Mouse (Mus musculus) liver, embryonic 13.5 days (tissue): ENCODE measurements around the gene Fat1. TPM values are rescaled to one million over a fixed set of nuclear protein-coding genes. Genes with fewer than 3 reads are reported as not detected.

Experiments
- ATAC-seq: fragments of 200-750 bp; cut with Nextera tagmentation; 2 replicates; pipeline ENCODE4 v1.8.0; 2017; ENCODE audit warnings: low read depth, mild to moderate bottlenecking, moderate number of reproducible peaks, moderate library complexity
- DNase-seq: peaks from one replicate; pipeline ENCODE4 v3.0.0; 2022
- H3K27ac ChIP-seq: fragments of 300-500 bp; sonication (generic); 2 replicates; pipeline ENCODE4 v1.5.1; 2015; ENCODE audit warnings: moderate library complexity, mild to moderate bottlenecking, inconsistent platforms
- H3K27me3 ChIP-seq: fragments of 300-500 bp; sonication (generic); 2 replicates; pipeline ENCODE4 v1.6.1; 2015; ENCODE audit warnings: mild to moderate bottlenecking, inconsistent platforms
- H3K36me3 ChIP-seq: fragments of 300-500 bp; sonication (generic); 2 replicates; pipeline ENCODE4 v1.6.1; 2015; ENCODE audit warnings: mild to moderate bottlenecking, inconsistent platforms
- H3K4me1 ChIP-seq: fragments of 300-500 bp; sonication (generic); replicated peaks from 2 replicates; pipeline ENCODE4 v1.6.1; 2015; ENCODE audit warnings: inconsistent platforms
- H3K4me2 ChIP-seq: fragments of 300-500 bp; sonication (generic); 2 replicates; pipeline ENCODE4 v1.6.1; 2015; ENCODE audit warnings: inconsistent platforms, mild to moderate bottlenecking, moderate library complexity
- H3K4me3 ChIP-seq: fragments of 300-500 bp; sonication (generic); replicated peaks from 2 replicates; pipeline ENCODE4 v1.5.1; 2015; ENCODE audit warnings: mild to moderate bottlenecking, inconsistent platforms
- H3K9ac ChIP-seq: fragments of 300-500 bp; sonication (generic); 2 replicates; pipeline ENCODE4 v1.6.1; 2015; ENCODE audit warnings: mild to moderate bottlenecking, inconsistent platforms
- H3K9me3 ChIP-seq: fragments of 300-500 bp; sonication (generic); replicated peaks from 2 replicates; pipeline ENCODE4 v1.6.1; 2016; ENCODE audit warnings: inconsistent platforms
- WGBS: fragments of 180-500 bp; shearing (Covaris S2); methylation state at CpG from one replicate; pipeline ENCODE4 v1.1.7; 2015; ENCODE audit not compliant: insufficient replicate concordance; 5-methylcytosine and 5-hydroxymethylcytosine counted together
- polyA plus RNA-seq: library from polyadenylated mRNA; unstranded; fragments of >200 nt; fragmentation: Nextera tagmentation; extraction: Ambion mirVana; gene quantifications from 2 replicates; pipeline ENCODE4 v1.2.1, GENCODE M21; 2015

Gene Fat1
- polyA plus RNA-seq, 1 experiment from 2014 or later, result 0.84 TPM

DNA sequence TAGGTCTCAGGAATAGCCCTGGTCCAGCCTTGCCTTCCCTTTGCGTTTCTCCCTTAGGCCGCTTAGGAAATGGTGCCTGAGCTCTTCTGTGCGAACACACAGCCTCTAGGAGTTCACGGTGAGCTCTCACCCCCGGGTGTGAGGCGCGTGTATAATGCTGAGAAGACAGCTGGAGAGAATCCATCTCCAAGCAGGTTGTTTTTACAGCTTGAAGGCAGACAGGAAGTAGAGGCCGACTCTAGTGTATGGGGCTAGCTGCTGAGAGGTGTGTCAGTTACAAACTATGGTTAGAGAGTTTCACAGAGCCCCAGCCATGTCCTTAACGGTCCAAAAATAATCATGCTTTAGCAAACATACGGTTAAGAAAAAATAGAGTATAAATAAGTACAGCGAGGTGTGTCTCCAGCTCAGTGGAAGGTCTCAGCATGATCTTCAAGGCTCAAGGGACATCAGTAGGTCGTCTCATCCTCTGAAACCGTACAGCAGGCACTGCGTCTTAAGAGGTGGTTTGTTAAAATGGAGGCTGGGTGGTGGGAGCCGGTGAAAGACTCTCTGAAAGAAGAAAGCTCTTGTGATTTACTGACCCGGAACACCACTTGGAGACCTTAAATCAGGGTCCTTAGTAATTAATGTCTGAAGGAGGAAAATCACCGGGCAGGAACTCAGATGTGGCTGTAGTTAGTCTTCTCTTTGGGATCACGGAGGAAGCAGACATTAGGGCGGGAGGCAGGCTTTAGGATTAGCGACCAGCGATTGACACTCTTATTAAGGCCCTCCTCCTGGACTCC, 56.6 kb downstream of the Fat1 start:
- H3K4me1 ChIP-seq, result no peaks in the 10 kb centered on the region
- WGBS, result 58% methylated on average over 21 of the region's 21 CpGs
- DNase-seq, result no peak
- no peak for ATAC-seq
- no peak overlapping the region for H3K4me3 ChIP-seq
- H3K27me3 ChIP-seq, result peaks cover 12% of the 10 kb centered on the region
- H3K36me3 ChIP-seq, result no peaks in the 10 kb centered on the region
- no peak overlapping the region for H3K27ac ChIP-seq
- no peaks in the 10 kb centered on the region for H3K9me3 ChIP-seq
- no peak overlapping the region for H3K4me2 ChIP-seq
- no peak overlapping the region for H3K9ac ChIP-seq

DNA sequence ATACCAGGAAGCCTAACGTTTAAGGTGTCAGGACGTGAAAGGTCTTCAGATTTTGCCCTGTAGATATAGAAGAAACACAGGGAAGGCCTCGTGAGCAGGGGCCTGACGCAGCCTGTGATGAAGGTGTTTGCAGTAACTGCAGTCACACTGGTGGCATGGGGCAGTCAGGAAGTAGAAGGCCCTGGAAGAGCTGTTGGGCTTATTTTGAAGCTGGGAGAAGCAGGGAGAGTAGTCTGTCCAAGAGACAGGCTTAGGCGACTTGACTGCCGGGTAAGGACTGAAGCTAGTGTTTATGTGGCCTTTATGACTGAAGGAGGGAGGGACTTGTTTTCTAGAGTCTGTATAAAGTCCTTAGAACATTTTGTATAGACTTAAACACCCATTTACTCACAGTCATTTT, 57.4 kb downstream of the Fat1 start:
- 53% methylated on average over 6 of the region's 6 CpGs for WGBS
- Histone ChIP-seq H3K36me3 (no peaks in the 10 kb centered on the region), H3K9ac (no peak overlapping the region), H3K4me2 (no peak overlapping the region), H3K27me3 (peaks cover 12% of the 10 kb centered on the region), H3K4me3 (no peak overlapping the region), H3K9me3 (no peaks in the 10 kb centered on the region), H3K4me1 (no peaks in the 10 kb centered on the region), H3K27ac (no peak overlapping the region)
- ATAC-seq, result no peak
- DNase-seq, result no peak

DNA sequence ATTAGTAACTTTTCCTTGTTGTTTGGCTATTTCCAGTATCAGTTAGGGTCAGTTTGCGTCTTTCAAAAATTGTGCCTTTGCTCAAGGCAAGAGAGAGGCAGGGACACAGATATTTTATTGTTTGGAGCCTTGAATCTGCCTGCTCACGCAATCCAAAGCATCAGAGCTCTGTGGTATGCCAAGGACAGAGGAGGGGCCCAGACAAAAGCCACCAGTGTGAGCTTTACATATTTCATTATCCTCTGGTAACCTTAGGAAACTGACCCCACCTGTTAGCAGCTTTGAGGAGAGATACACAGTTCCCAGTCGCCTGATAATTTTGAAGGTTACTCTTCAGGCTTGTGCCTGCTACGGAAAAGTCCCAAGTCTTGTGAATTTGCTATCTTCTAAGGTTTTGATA, 58.1 kb downstream of the Fat1 start:
- Histone ChIP-seq H3K9ac (no peak overlapping the region), H3K36me3 (no peaks in the 10 kb centered on the region), H3K4me1 (no peaks in the 10 kb centered on the region), H3K4me3 (no peak overlapping the region), H3K9me3 (no peaks in the 10 kb centered on the region), H3K4me2 (no peak overlapping the region), H3K27me3 (peaks cover 12% of the 10 kb centered on the region), H3K27ac (no peak overlapping the region)
- 61% methylated on average over 4 of the region's 4 CpGs for WGBS
- ATAC-seq (no peak), DNase-seq (no peak)

GRCm38 (mm10) chr8:44996493-44996892, 61.2 kb downstream of the Fat1 start:
- ATAC-seq, result no peak
- Histone ChIP-seq H3K4me3 (no peak overlapping the region), H3K36me3 (no peaks in the 10 kb centered on the region), H3K27me3 (peaks cover 9% of the 10 kb centered on the region; the same call in 1 of the 2 replicates), H3K4me2 (no peak overlapping the region), H3K27ac (no peak overlapping the region), H3K9ac (no peak overlapping the region), H3K4me1 (0 out of 2 replicates have a peak, but pooled peaks cover 3% of the 10 kb centered on the region), H3K9me3 (no peaks in the 10 kb centered on the region)
- 23% methylated on average over 3 of the region's 3 CpGs for WGBS
- no peak for DNase-seq

GRCm38 (mm10) chr8:44997321-44997720, 62.1 kb downstream of the Fat1 start:
- Histone ChIP-seq H3K4me2 (no peak overlapping the region), H3K36me3 (no peaks in the 10 kb centered on the region), H3K4me1 (0 out of 2 replicates have a peak, but pooled peaks cover 3% of the 10 kb centered on the region), H3K9ac (no peak overlapping the region), H3K27ac (no peak overlapping the region), H3K4me3 (no peak overlapping the region), H3K9me3 (no peaks in the 10 kb centered on the region), H3K27me3 (peaks cover 9% of the 10 kb centered on the region; the same call in 1 of the 2 replicates)
- ATAC-seq (no peak), DNase-seq (no peak)
- 55% methylated on average over 3 of the region's 3 CpGs for WGBS

- no peak for ATAC-seq
- H3K36me3 ChIP-seq, result no peaks in the 10 kb centered on the region
- no peak for DNase-seq
- no peak overlapping the region for H3K4me2 ChIP-seq
- peaks cover 6% of the 10 kb centered on the region; the same call in 1 of the 2 replicates for H3K4me1 ChIP-seq
- peaks cover 9% of the 10 kb centered on the region; the same call in 1 of the 2 replicates for H3K27me3 ChIP-seq
- no peak overlapping the region for H3K4me3 ChIP-seq
- H3K27ac ChIP-seq, result no peak overlapping the region
- H3K9ac ChIP-seq, result no peak overlapping the region
- H3K9me3 ChIP-seq, result no peaks in the 10 kb centered on the region
- WGBS, result 35% methylated on average over 6 of the region's 6 CpGs
These were observed 62.6 kb downstream of the Fat1 start for GRCm38 (mm10) chr8:44997829-44998228.

DNA sequence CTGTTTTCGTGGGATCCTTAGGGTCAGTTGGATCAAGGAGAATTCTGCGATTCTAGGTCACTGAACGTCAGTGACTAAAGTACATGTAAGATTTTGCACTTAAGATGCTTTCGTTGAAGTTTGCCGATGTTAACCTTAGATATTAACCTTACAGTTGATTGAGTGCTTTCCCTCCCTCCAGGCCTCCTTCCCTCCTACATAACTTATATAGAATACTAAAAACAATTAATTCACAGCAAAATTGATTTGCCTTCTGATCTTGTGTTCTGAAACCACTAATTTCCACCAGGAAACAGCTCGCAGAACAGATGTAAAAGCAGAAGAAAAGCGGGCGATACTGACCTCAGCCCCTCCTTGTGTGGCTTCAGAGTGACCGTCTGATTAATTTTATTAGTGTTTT, 63.0 kb downstream of the Fat1 start:
- Histone ChIP-seq H3K27me3 (peaks cover 9% of the 10 kb centered on the region; the same call in 1 of the 2 replicates), H3K4me3 (no peak overlapping the region), H3K36me3 (no peaks in the 10 kb centered on the region), H3K4me1 (peaks cover 10% of the 10 kb centered on the region; the same call in 1 of the 2 replicates), H3K27ac (no peak overlapping the region), H3K4me2 (no peak overlapping the region), H3K9ac (no peak overlapping the region), H3K9me3 (no peaks in the 10 kb centered on the region)
- DNase-seq (no peak), ATAC-seq (no peak)
- WGBS, result 67% methylated on average over 9 of the region's 9 CpGs

DNA sequence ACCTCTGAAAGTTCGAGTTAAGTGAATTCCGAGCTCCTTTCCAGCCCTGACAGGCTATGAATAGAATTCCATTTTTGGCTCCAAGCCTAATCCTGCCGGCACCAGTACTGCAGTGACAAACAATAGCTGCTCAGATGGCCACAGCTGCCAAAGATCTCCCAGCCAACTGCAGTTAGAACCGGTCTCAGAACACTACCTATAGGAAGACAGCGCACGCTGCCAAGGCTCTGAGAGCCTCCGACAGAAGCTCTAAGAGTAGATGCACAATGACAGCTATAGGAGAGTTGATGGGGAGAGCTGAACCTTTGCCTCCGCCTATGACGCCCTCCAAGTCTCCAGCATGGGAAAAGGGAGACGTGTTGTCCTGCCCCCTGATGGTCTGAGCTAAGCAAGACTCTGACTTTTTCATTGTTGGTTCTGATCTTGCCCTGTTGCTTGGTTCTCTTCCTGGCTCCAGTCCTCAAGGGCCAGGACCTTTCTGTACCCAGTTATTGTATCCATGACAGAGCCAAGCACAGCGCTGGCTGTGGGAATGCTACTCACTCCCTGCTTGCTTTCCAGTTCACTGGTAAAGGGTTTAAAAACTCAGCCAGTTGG, 63.5 kb downstream of the Fat1 start:
- Histone ChIP-seq H3K9me3 (no peaks in the 10 kb centered on the region), H3K27ac (no peak overlapping the region), H3K4me2 (no peak overlapping the region), H3K36me3 (no peaks in the 10 kb centered on the region), H3K27me3 (peaks cover 6% of the 10 kb centered on the region; the same call in 1 of the 2 replicates), H3K4me3 (no peak overlapping the region), H3K9ac (no peak overlapping the region), H3K4me1 (peaks cover 12% of the 10 kb centered on the region; the same call in 1 of the 2 replicates)
- ATAC-seq (no peak), DNase-seq (no peak)
- 53% methylated on average over 11 of the region's 11 CpGs for WGBS

DNA sequence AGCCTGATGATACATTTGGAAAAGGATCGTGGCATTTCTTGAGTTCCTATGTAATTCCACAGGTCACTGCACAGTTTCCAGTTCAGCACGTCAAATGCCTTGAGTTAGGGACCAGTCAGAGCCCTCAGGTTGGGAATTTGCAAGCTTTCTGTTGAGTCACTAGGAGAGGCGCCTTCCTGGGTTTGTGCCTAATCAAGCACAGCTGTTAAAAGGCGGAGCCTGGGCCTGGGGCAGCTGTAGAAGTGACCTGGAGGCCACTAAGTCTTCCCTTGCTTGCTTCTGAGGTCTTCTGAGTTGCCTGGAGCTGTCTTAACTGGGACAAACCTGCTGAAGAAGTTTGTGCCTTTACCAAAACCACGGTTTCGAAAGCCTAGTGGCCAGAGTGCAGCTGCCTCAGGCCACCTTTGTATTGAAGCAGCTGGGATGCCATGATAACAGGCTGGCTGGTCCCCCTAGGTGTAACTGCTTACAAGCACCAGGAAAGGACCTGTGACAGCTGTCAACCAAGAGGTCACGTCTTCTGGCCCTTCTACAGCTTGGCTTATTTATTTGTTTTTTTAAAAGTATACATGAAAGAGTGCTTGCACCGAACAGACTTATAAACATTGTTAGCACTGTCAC, 66.4 kb downstream of the Fat1 start:
- ATAC-seq, result no peak
- no peak overlapping the region for H3K27ac ChIP-seq
- H3K36me3 ChIP-seq, result no peaks in the 10 kb centered on the region
- H3K9me3 ChIP-seq, result no peaks in the 10 kb centered on the region
- no peak overlapping the region for H3K4me3 ChIP-seq
- H3K9ac ChIP-seq, result no peak overlapping the region
- no peak overlapping the region for H3K4me2 ChIP-seq
- no peak for DNase-seq
- peaks cover 12% of the 10 kb centered on the region; the same call in 1 of the 2 replicates for H3K4me1 ChIP-seq
- 34% methylated on average over 8 of the region's 8 CpGs for WGBS
- no peaks in the 10 kb centered on the region for H3K27me3 ChIP-seq

GRCm38 (mm10) chr8:45002686-45003085, 67.4 kb downstream of the Fat1 start:
- Histone ChIP-seq H3K36me3 (no peaks in the 10 kb centered on the region), H3K27me3 (no peaks in the 10 kb centered on the region), H3K9me3 (no peaks in the 10 kb centered on the region), H3K9ac (no peak overlapping the region), H3K4me2 (no peak overlapping the region), H3K4me3 (no peak overlapping the region), H3K27ac (no peak overlapping the region), H3K4me1 (peaks cover 12% of the 10 kb centered on the region; the same call in 1 of the 2 replicates)
- ATAC-seq, result no peak
- no peak for DNase-seq
- WGBS, result 64% methylated on average over 4 of the region's 4 CpGs

DNA sequence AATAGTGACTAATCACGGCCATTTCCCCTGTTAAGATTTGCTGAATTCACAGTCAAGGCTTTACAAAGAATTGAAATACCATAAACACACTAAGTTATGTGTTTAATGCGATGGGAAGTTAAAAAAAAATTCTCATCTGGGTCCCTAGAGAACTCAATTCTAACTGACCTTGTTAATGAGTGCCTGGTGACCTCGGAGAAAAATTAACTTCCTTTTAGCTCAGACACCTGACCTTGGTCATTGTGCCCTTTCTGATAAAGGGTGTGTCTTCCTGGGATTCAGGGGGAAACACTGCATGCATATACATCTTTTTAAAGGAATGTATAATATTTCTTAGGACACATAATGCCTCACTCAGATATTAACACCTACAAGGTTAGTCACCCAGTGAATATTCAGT, 68.8 kb downstream of the Fat1 start:
- no peak overlapping the region for H3K4me3 ChIP-seq
- no peak overlapping the region for H3K27ac ChIP-seq
- no peaks in the 10 kb centered on the region for H3K36me3 ChIP-seq
- no peak for DNase-seq
- H3K4me2 ChIP-seq, result no peak overlapping the region
- 38% methylated on average over 3 of the region's 3 CpGs for WGBS
- no peaks in the 10 kb centered on the region for H3K27me3 ChIP-seq
- no peak for ATAC-seq
- H3K9ac ChIP-seq, result no peak overlapping the region
- H3K4me1 ChIP-seq, result peaks cover 12% of the 10 kb centered on the region; the same call in 1 of the 2 replicates
- H3K9me3 ChIP-seq, result no peaks in the 10 kb centered on the region
